Mouse (Mus musculus) adrenal gland, postnatal 4 days (tissue): Measurements from ENCODE around the gene Zkscan17. TPM values are rescaled to one million over a fixed set of nuclear protein-coding genes. Genes with fewer than 3 reads are reported as not detected.

Experiments
- DNase-seq, 2 experiments: peaks; one replicate each; pipeline ENCODE4 v3.0.0; 2021 to 2022; ENCODE audit warnings: low spot score in 2 of 2, mixed read lengths in 2 of 2
- total RNA-seq, 2 experiments: library from RNA; stranded (reverse); gene quantifications; 2 replicates each; pipeline ENCODE4 v1.2.3; 2021

Zkscan17 gene
- total RNA-seq, 2 experiments from 2014 or later: 37.3 to 38.1 TPM

GRCm38 (mm10) chr11:59519741-59520495 lies 6.6 kb downstream of the Zkscan17 start:
- DNase-seq: no peak

DNA sequence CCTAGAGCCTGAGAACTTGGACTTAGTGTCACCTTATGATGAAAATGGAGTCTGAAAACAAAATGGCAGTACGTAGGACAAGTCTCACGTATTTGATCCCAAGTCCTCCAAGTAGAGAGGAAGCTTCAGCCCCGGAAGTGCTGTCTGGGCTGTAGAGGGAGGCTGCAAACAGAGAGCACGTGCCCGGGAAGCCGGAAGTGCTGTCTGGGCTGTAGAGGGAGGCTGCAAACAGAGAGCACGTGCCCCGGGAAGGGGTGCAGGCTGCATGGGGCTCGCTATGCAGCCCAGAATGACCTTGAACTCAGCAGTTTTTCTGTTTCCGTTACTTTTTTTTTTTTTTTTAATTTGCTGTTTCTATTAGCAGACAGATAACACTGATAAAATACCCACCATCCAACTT lies 8.3 kb downstream of the Zkscan17 start:
- DNase-seq: no peak

DNA sequence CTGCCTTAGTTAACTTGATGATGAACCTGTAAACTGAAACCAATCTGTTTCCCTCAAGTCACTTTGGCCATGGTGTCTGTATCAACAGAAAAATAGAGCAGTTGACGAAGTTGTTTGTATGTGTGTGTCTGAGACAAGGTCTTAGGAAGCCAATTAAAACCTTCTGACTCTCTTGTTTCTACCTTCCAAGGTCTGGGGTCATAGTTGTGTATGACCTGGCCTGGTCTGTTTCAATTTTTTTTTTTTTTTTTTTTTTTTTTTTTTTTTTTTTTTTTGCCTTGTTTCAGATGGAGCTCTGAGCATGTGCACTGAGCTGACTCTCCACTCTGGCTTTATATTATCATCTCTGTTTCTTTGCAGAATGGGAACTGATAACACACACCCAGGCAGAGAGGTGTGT lies 9.1 kb downstream of the Zkscan17 start:
- DNase-seq: no peak

DNA sequence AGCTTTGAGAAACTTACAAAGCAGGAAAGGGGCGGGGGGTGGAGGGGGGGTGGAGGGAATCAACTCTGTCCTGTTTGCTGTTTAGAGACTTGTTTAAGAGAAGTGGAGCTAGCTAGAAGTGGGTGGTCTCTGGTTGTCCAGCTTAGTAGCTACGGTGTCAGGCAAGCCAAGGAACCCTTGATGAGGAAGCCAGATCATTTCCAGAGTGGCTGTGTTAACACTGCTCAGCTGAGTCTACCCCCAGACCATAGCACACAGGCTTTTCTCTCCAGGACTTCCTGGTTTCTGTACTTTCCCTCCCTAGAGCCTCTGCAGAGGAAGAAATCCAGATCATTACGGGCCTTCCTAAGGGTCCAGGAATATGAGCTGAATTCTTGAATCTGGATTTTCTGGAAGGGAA lies 11.8 kb downstream of the Zkscan17 start:
- DNase-seq: no peak

DNA sequence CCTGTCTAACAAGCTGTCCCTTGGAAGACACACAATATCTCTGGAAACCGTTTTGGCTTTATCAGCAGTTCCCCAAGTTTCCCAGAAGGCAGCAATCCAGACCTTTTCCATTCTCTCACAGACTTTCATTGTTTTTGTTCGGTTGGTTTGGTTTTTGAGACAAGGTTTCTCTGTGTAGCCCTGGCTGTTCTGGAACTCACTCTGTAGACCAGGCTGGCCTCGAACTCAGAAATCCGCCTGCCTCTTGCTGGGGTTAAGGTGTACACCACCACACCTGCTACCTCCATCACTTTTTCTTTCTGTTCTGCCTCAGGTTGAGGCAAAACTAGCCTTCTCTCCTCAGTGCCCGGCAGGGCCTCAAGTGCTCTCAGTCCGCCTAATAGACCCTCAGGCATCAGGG lies 12.2 kb downstream of the Zkscan17 start:
- no peak for DNase-seq

DNA sequence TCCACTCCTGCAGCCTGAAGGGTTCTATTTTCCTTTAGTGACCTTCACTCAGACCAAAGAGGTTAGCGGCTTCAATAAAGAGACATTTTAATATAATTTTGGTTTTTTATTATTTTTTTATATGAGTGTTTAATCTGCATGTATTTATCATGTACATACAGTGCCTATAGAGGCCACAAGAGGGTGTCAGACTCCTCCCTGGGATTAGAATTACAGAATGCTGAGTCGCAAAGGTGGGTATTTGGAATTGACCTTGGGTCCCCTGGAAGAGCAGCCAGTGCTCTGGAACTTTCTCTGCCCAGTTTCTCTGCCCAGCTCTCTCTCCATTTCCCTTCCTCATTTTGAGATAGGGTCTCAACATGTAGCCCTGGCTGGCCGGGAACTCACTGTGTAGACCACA lies 13.0 kb downstream of the Zkscan17 start:
- no peak for DNase-seq

GRCm38 (mm10) chr11:59512733-59513132 lies 13.8 kb downstream of the Zkscan17 start:
- DNase-seq: no peak

DNA sequence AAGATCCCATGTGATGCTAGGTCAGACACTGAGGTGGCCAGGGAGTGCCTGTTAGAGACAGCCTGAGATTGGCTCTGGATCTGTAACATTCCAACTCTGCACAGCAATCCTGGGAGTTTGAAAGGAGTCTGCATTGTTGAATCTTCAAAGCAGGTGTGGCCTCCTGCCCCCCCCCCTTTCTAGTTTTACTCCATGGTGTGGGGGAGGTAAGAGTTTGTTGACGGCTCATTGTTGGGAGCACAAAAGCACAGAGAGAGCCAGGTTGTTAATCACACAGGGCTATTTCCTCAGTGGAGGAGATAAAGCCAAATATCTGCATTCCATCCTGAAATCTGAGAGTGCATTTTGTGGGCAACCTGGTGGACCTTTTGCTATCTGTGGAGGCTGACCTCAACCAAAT lies 15.0 kb downstream of the Zkscan17 start:
- no peak for DNase-seq

GRCm38 (mm10) chr11:59506713-59507074 lies 19.9 kb downstream of the Zkscan17 start:
- DNase-seq: no peak

DNA sequence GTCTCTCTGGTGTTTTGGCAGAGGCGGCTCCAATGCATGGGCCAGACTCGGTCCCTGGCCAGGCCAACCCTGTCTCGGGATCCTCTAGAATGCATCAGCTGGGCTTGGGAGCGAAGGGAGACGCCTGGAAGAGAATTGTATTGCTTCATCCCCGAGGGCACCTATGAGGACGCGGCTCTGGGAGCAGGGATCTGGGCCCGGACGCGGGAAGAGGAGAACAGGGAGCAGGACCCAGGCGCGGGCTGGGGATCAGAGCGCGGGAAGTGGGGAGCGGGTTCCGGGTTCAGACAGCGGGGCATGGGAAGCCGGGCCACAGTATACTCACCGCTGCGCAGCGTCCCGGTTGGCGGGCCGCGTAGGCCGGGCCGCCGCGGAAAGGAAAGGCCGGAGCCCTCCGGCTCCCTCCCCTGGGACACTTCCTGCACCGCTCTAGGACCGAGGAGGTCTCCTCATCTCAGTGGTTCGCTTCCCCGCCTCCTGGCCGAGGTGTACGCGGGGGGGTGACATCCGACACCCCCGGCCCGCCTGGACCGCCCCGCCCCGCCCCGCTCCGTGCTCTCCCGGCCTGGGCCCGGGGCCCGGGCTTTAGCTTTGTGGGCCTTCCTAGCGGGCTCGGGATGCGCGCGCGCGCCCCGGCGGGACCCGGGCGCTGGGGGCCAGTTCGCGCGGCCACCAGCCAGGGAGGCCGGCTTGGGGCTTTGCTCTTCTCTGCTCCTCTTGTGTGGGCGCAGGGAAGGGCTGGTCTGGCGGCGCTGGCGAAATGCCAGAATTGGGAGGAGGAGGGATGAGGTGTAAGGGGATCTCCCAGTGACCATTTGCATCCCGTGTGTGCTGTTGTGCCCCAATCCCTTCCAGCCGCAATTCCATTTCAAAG lies 20.5 kb downstream of the Zkscan17 start:
- DNase-seq: peak; percentile 64 to 76

DNA sequence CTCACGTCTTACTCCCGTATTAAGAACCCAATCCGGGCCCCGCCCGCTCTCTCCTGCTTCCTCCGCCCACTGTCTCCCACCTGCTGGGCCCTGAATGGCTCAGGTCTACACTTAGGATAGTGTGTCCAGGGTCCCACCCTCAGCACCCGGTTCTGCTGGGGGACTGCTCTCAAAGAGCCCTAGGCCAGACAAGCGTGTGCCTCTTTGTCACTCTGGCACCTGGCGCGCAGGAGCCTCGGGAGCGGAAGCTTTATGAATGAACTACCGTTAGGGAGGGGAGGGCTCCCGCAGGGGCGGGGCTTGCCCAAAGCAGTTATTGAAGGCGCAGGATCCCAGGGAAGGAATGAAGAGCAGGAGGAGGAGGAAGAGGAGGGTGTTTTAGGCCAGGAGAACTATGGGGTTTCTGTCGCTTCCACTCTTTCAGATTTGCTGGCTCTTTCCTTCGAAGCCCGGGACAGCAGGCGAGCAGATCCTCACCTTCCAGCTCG lies 21.2 kb downstream of the Zkscan17 start:
- peak in 1 of 2 experiments; percentile 35 for DNase-seq

GRCm38 (mm10) chr11:59501978-59502700 lies 24.4 kb downstream of the Zkscan17 start:
- no peak for DNase-seq

DNA sequence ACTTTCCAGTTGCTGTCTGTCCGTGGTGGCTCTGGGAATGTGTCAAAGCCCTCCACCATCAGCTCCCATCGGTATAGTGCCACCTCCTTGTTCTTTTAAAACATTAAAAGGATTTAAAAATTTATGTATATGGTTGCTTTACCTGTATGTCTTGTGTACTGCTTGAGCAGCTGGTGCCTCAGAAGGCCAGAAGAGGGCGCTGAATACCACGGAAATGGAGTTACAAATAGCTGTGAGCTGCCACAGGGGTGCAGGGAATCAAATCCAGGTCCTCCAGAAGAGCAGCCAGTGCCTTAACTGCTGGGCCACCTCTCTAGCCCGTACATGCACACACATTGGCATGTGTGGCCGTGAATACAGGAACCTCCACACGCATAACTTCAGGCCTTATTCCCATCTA lies 28.8 kb downstream of the Zkscan17 start:
- no peak for DNase-seq

- no peak for DNase-seq
Measured at GRCm38 (mm10) chr11:59496672-59497310, 29.8 kb downstream of the Zkscan17 start.

DNA sequence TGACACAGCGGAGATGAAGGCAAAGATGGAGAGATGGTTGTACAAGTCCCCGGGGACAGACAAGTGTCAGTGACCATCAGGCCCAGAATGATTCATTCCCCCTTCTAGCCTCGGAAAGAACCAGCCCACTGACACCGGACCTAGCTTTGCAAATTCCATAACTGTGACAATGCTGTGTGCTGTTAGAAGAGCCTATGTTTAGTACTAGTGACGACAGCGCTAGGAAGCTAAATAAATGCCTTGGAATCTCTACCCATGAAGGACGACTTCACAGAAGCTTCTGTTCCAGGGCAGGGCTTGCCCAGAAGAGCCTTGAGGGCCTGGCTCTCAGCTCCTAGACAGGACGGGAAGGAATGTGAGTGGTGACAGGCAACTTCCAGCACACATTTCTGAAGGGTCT lies 40.3 kb downstream of the Zkscan17 start:
- DNase-seq: no peak

DNA sequence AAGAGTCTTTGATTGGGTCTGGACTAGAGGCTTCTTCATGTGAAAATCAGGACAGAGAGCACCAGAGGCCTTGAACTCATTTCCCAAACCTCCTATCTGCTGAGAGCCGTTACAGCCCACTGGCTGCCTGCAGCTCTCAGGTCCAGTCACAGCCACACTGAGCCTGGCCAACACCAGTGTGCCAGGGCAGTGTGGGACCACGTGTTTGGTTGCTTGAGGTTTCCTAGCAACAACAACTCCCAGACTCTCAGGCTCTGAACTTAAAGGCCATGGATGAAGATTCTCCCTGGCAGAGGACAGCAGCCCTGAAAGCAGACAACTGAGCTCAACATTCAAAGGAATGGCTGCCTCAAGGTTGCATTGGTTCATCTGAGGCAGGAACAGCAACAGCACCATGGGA lies 40.9 kb downstream of the Zkscan17 start:
- no peak for DNase-seq

GRCm38 (mm10) chr11:59483212-59483611 lies 43.3 kb downstream of the Zkscan17 start:
- DNase-seq: no peak

GRCm38 (mm10) chr11:59477240-59477639 lies 49.3 kb downstream of the Zkscan17 start:
- no peak for DNase-seq

- DNase-seq: peak; percentile 68 to 78
Measured at GRCm38 (mm10) chr11:59472326-59472677, 54.2 kb downstream of the Zkscan17 start, which contains the start of gene Zfp867. Zfp867 (minus strand) TSS chr11:59472474.

GRCm38 (mm10) chr11:59471413-59472325 lies 54.9 kb downstream of the Zkscan17 start:
- DNase-seq: no peak
